Mouse (Mus musculus) liver, adult 2 months (tissue): ENCODE measurements around the gene Tpm3. TPM values are rescaled to one million over a fixed set of nuclear protein-coding genes. Genes with fewer than 3 reads are reported as not detected.

Experiments used
- DNase-seq: peaks from one replicate; pipeline ENCODE4 v3.0.0-alpha.2; 2011; ENCODE audit warnings: low read depth, low spot score; ENCODE audit errors: extremely low read depth
- H3K27ac ChIP-seq: fragments of 200-500 bp; replicated peaks from 2 replicates; pipeline ENCODE4 v1.5.1; 2012; ENCODE audit warnings: low read depth, mild to moderate bottlenecking, control low read depth, inconsistent platforms, low read length; ENCODE audit not compliant: insufficient read depth
- H3K27me3 ChIP-seq: fragments of 200-500 bp; 2 replicates; pipeline ENCODE4 v1.6.1; 2012; ENCODE audit warnings: mild to moderate bottlenecking, moderate library complexity, low read length, inconsistent platforms; ENCODE audit not compliant: control insufficient read depth, insufficient read depth
- H3K36me3 ChIP-seq: fragments of 200-500 bp; 2 replicates; pipeline ENCODE4 v1.6.1; 2012; ENCODE audit warnings: low read length, inconsistent platforms; ENCODE audit not compliant: control insufficient read depth, insufficient read depth
- H3K4me1 ChIP-seq: fragments of 200-500 bp; 2 replicates; pipeline ENCODE4 v1.6.1; 2011; ENCODE audit warnings: low read length; ENCODE audit not compliant: control insufficient read depth, insufficient read depth
- H3K4me3 ChIP-seq: fragments of 200-500 bp; 2 replicates; pipeline ENCODE4 v1.5.1; 2011; ENCODE audit warnings: low read depth, mild to moderate bottlenecking, control low read depth, low read length, moderate library complexity; ENCODE audit not compliant: insufficient read depth
- H3K79me2 ChIP-seq: fragments of 200-500 bp; 2 replicates; pipeline ENCODE4 v1.6.1; 2012; ENCODE audit warnings: inconsistent platforms, mild to moderate bottlenecking, low read length, moderate library complexity; ENCODE audit not compliant: control insufficient read depth, insufficient read depth
- H3K9ac ChIP-seq: fragments of 200-500 bp; 2 replicates; pipeline ENCODE4 v1.6.1; 2012; ENCODE audit warnings: low read depth, mild to moderate bottlenecking, control low read depth, inconsistent platforms, low read length
- CTCF ChIP-seq: fragments of 200-500 bp; IDR thresholded peaks from 2 replicates; pipeline ENCODE4 v1.5.1; 2011; ENCODE audit warnings: low read depth, low read length, control low read depth
- POLR2A ChIP-seq: fragments of 200-500 bp; IDR thresholded peaks from 2 replicates; pipeline ENCODE4 v1.6.1; 2011; ENCODE audit warnings: low read length, control low read depth; ENCODE audit not compliant: insufficient read depth; ENCODE audit errors: extremely low read depth
- WGBS: fragments of 180-500 bp; shearing (Covaris S2); methylation state at CpG from one replicate; pipeline ENCODE4 v1.1.7; 2018; 5-methylcytosine and 5-hydroxymethylcytosine counted together
- polyA plus RNA-seq: library from polyadenylated mRNA; depleted of rRNA; stranded (reverse); fragments of >200 nt; gene quantifications from 2 replicates; pipeline ENCODE4 v1.2.3, GENCODE M21; 2012
- total RNA-seq: library from RNA; depleted of rRNA; stranded (reverse); fragments of >200 nt; gene quantifications from 2 replicates; pipeline ENCODE4 v1.2.3, GENCODE M21; 2014

Gene Tpm3
- total and polyA plus RNA-seq, 2 experiments, result 43.0 to 53.4 TPM

- peak within 1 kb of the TSS; percentile 87 for H3K27ac ChIP-seq
- peaks cover 21% of the 10 kb centered on the region for H3K36me3 ChIP-seq
- TF ChIP-seq POLR2A (peak; percentile 79), CTCF (no peak)
- WGBS, result under 1% methylated on average over 80 of the region's 81 CpGs
- H3K79me2 ChIP-seq, result peaks cover 15% of the 10 kb centered on the region
- peak within 1 kb of the TSS; percentile 96 for H3K9ac ChIP-seq
- peaks cover 12% of the 10 kb centered on the region; the same call in 1 of the 2 replicates for H3K4me1 ChIP-seq
- peak within 1 kb of the TSS; percentile 99 for H3K4me3 ChIP-seq
- H3K27me3 ChIP-seq, result no peaks in the 10 kb centered on the region
- DNase-seq, result peak; percentile 92
Observed at GRCm38 (mm10) chr3:90052351-90053241, 19.9 kb upstream of the Tpm3 start, which contains the start of gene Ubap2l. Ubap2l (minus strand) TSS chr3:90052628.

DNA sequence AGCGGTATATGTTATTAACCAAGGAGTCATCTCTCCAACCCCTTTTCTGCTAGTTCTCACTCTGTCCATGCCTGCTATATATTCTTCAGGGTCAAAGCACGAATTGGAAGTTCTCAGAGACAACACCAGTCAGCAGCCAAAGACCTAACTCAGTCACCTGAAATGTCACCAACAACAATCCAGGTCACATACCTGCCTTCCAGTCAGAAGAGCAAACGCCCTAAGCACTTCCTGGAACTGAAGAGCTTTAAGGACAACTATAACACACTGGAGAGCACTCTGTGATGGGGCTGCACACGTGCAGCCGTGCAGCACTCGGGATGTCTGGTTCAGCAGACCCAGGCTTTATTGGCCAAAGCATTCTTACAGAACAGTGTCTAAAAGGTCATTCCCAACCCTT is 10.9 kb upstream of the Tpm3 start:
- no peak overlapping the region for H3K4me3 ChIP-seq
- no peak for DNase-seq
- peaks cover 53% of the 10 kb centered on the region for H3K36me3 ChIP-seq
- 92% methylated on average over 6 of the region's 6 CpGs for WGBS
- H3K27ac ChIP-seq, result no peak overlapping the region
- no peak overlapping the region for H3K9ac ChIP-seq
- H3K79me2 ChIP-seq, result no peaks in the 10 kb centered on the region
- H3K4me1 ChIP-seq, result no peaks in the 10 kb centered on the region
- TF ChIP-seq CTCF (no peak), POLR2A (no peak)
- no peaks in the 10 kb centered on the region for H3K27me3 ChIP-seq

DNA sequence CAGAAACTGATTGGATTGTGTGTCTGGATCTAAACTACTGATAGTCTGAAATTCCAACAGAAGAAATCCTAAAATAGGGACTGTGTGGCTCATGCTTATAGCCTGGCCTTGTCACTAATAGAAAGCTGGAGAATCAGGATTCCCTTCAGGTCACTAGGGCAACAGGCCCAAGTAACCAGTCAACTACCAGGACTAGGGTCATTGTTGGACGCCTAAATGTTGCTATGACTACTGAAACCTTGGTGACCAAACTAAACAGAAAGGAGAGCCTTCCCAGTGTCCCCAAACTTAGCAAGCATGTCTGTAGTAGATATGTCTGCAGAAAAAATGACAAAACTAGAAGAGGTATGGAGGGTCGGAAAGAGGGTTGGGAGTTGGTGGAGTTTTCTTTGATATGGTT is 9.9 kb upstream of the Tpm3 start:
- H3K27me3 ChIP-seq, result no peaks in the 10 kb centered on the region
- peaks cover 44% of the 10 kb centered on the region for H3K36me3 ChIP-seq
- no peaks in the 10 kb centered on the region for H3K79me2 ChIP-seq
- WGBS, result 54% methylated on average over 2 of the region's 2 CpGs
- no peak for DNase-seq
- TF ChIP-seq POLR2A, result no peak
- no peak for TF ChIP-seq CTCF
- H3K4me3 ChIP-seq, result no peak overlapping the region
- no peak overlapping the region for H3K27ac ChIP-seq
- H3K4me1 ChIP-seq, result no peaks in the 10 kb centered on the region
- no peak overlapping the region for H3K9ac ChIP-seq

- no peak for DNase-seq
- TF ChIP-seq CTCF, result no peak
- TF ChIP-seq POLR2A, result no peak
- no peak overlapping the region for H3K27ac ChIP-seq
- H3K4me1 ChIP-seq, result no peaks in the 10 kb centered on the region
- peaks cover 33% of the 10 kb centered on the region for H3K36me3 ChIP-seq
- H3K79me2 ChIP-seq, result no peaks in the 10 kb centered on the region
- no peak overlapping the region for H3K9ac ChIP-seq
- H3K4me3 ChIP-seq, result no peak overlapping the region
- 83% methylated on average over 3 of the region's 3 CpGs for WGBS
- no peaks in the 10 kb centered on the region for H3K27me3 ChIP-seq
Observed at GRCm38 (mm10) chr3:90064383-90064782, 8.1 kb upstream of the Tpm3 start.

- Histone ChIP-seq H3K27me3 (no peaks in the 10 kb centered on the region), H3K36me3 (peaks cover 28% of the 10 kb centered on the region), H3K4me1 (no peaks in the 10 kb centered on the region), H3K79me2 (no peaks in the 10 kb centered on the region), H3K27ac (no peak overlapping the region), H3K4me3 (no peak overlapping the region), H3K9ac (no peak overlapping the region)
- 66% methylated on average over 3 of the region's 3 CpGs for WGBS
- DNase-seq, result no peak
- TF ChIP-seq POLR2A (no peak), CTCF (peak; percentile 41)
Observed at GRCm38 (mm10) chr3:90065553-90065952, 6.9 kb upstream of the Tpm3 start.

GRCm38 (mm10) chr3:90067851-90068250 is 4.6 kb upstream of the Tpm3 start:
- H3K9ac ChIP-seq, result no peak overlapping the region
- H3K4me3 ChIP-seq, result no peak overlapping the region
- H3K36me3 ChIP-seq, result peaks cover 10% of the 10 kb centered on the region
- no peak overlapping the region for H3K27ac ChIP-seq
- DNase-seq, result peak; percentile 40
- no peaks in the 10 kb centered on the region for H3K79me2 ChIP-seq
- TF ChIP-seq POLR2A, result no peak
- TF ChIP-seq CTCF, result no peak
- no peaks in the 10 kb centered on the region for H3K27me3 ChIP-seq
- WGBS, result 29% methylated on average over 4 of the region's 4 CpGs
- no peaks in the 10 kb centered on the region for H3K4me1 ChIP-seq
